Mouse (Mus musculus) forebrain, postnatal 0 days (tissue): ENCODE results near the gene Tbc1d5. TPM values are rescaled to one million over a fixed set of nuclear protein-coding genes. Genes with fewer than 3 reads are reported as not detected.

Source experiments
- ATAC-seq: fragments of 200-750 bp; cut with Nextera tagmentation; 2 replicates; pipeline ENCODE4 v1.8.0; 2017; ENCODE audit warnings: mild to moderate bottlenecking, moderate library complexity
- DNase-seq: peaks from one replicate; pipeline ENCODE4 v3.0.0-alpha.2; 2015
- H3K27ac ChIP-seq: fragments of 300-500 bp; sonication (generic); 2 replicates; pipeline ENCODE4 v1.5.1; 2014; ENCODE audit warnings: low read depth, mild to moderate bottlenecking, antibody characterized with exemption, low read length, moderate library complexity, mixed read lengths
- H3K27me3 ChIP-seq: fragments of 300-500 bp; sonication (generic); 2 replicates; pipeline ENCODE4 v1.6.1; 2014; ENCODE audit warnings: mild to moderate bottlenecking, low read length, mixed read lengths; ENCODE audit not compliant: insufficient read depth
- H3K36me3 ChIP-seq: fragments of 300-500 bp; sonication (generic); 2 replicates; pipeline ENCODE4 v1.6.1; 2014; ENCODE audit warnings: mild to moderate bottlenecking, moderate library complexity; ENCODE audit not compliant: insufficient read depth
- H3K4me1 ChIP-seq: fragments of 300-500 bp; sonication (generic); 2 replicates; pipeline ENCODE4 v1.6.1; 2014; ENCODE audit warnings: antibody characterized with exemption; ENCODE audit not compliant: insufficient read depth
- H3K4me2 ChIP-seq: fragments of 300-500 bp; sonication (generic); 2 replicates; pipeline ENCODE4 v1.6.1; 2014; ENCODE audit warnings: low read depth, mild to moderate bottlenecking, moderate library complexity
- H3K4me3 ChIP-seq: fragments of 300-500 bp; sonication (generic); 2 replicates; pipeline ENCODE4 v1.5.1; 2014; ENCODE audit warnings: low read depth, low read length, mixed read lengths
- H3K9ac ChIP-seq: fragments of 300-500 bp; sonication (generic); 2 replicates; pipeline ENCODE4 v1.6.1; 2014; ENCODE audit warnings: mild to moderate bottlenecking
- H3K9me3 ChIP-seq: fragments of 300-500 bp; sonication (generic); 2 replicates; pipeline ENCODE4 v1.6.1; 2016; ENCODE audit warnings: low read length
- CTCF ChIP-seq: sonication (generic); IDR thresholded peaks from 2 replicates; pipeline ENCODE4 v1.5.1; 2016; ENCODE audit warnings: antibody characterized with exemption, control low read depth, low read depth
- WGBS: fragments of 180-500 bp; shearing (Covaris S2); extraction: QIAGEN DNeasy Blood & Tissue Kit; methylation state at CpG from one replicate; pipeline ENCODE4 v1.1.7; 2014; 5-methylcytosine and 5-hydroxymethylcytosine counted together
- polyA plus RNA-seq: library from polyadenylated mRNA; unstranded; fragments of >200 nt; fragmentation: Nextera tagmentation; extraction: Ambion mirVana; gene quantifications from 2 replicates; pipeline ENCODE4 v1.2.1, GENCODE M21; 2015
- total RNA-seq: library from RNA; depleted of rRNA; stranded (reverse); fragments of >200 nt; gene quantifications from 2 replicates; pipeline ENCODE4 v1.2.3, GENCODE M21; 2014; rRNA removed

Gene Tbc1d5
- total RNA-seq (14.0 and 20.2 TPM in 2 replicates), polyA plus RNA-seq (5.9 and 7.3 TPM in 2 replicates)

DNA sequence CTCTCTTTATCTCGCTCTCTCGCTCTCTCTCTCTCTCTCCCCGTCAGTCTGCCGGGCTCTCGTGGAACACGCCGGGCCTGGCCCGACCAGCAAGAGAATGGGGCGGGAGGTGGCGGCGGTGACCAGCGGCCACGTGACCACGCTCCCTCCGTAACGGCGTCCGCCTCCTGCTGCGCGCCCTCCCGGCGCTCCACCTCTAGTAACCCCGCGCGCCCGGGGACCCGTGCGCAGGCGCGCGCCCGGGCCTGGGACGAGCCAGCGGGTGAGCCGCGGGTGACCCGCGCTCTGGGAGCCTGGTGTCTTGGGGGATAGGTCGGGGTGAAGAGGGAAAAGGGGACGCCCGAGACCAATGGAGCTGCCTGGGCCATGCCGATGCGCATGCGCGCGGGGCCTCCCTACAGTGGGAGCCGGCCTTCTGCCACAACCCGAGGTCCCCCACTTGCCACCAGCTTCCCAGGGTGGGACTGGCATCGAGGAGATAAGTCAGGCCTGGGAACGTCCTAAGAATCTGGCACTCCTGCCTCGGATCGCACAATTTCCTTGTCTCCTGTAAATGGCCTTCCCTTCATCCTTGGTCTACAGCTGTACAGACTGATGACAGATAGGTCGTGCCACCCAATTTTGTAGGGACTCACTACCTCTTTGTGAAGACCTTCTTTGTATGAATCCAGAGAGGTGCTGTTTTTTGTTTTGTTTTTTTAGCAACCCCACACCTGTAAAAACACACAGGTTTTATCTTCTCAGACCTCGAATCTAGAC, at the start of gene Tbc1d5:
Gene Tbc1d5, minus strand, starts transcription at position 158 of the 759 bp plus-strand sequence.
- 3% methylated on average over 53 of the region's 54 CpGs for WGBS
- Histone ChIP-seq H3K4me2 (peak within 1 kb of the TSS; percentile 68), H3K9ac (peak within 1 kb of the TSS; percentile 92), H3K9me3 (no peaks in the 10 kb centered on the region), H3K4me3 (peak within 1 kb of the TSS; percentile 75), H3K27ac (peak within 1 kb of the TSS; percentile 98), H3K4me1 (peaks cover 7% of the 10 kb centered on the region), H3K36me3 (no peaks in the 10 kb centered on the region), H3K27me3 (no peaks in the 10 kb centered on the region)
- TF ChIP-seq CTCF = no peak
- peak; percentile 90 for DNase-seq
- ATAC-seq = peak; percentile 88

DNA sequence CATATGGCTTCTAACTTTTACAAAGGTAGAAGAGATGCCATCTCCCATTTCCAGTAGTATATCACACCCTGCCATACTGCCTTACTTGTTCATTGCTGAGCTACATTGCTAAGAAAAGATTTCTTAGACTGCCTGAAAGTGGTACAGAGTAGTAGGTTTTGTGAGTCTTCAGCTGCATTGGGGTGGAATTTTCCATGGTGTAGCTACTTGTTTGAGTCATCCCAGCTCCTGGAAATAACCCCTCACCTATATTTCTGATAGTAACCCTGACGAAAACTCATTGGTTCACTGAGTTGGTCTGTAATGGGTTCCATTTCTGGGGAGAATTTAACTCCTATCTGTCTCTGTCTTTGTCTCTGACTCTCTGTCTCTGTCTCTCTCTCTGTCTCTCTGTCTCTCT, 46.9 kb upstream of the Tbc1d5 start:
- no peak overlapping the region for H3K4me2 ChIP-seq
- H3K4me3 ChIP-seq = no peak overlapping the region
- no peaks in the 10 kb centered on the region for H3K36me3 ChIP-seq
- no peak overlapping the region for H3K9ac ChIP-seq
- H3K27me3 ChIP-seq = no peaks in the 10 kb centered on the region
- no peak for TF ChIP-seq CTCF
- H3K4me1 ChIP-seq = no peaks in the 10 kb centered on the region
- no peaks in the 10 kb centered on the region for H3K9me3 ChIP-seq
- DNase-seq (no peak), ATAC-seq (no peak)
- no peak overlapping the region for H3K27ac ChIP-seq
- WGBS = 92% methylated on average over 1 of the region's 1 CpGs

DNA sequence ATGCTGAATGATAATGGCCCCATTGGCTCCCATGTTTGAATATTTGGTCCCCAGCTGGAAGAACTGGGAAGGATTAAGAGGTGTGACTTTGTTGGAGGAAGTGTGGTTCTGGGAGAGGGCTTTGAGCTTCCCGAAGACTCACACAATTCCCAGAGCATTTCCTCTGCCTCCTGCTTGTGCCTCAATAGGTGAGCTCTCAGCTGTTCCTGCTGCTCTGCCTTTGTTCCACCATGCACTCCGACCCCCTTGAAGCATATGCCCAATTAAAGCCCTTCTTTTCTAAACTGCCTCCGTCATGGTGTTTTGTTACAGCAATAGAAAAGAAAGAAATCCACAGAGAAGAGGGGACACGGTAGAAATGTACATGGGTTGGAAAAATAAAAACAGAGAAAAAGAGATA, 44.0 kb upstream of the Tbc1d5 start:
- Histone ChIP-seq H3K4me2 (no peak overlapping the region), H3K9ac (no peak overlapping the region), H3K27me3 (no peaks in the 10 kb centered on the region), H3K4me3 (no peak overlapping the region), H3K27ac (no peak overlapping the region), H3K4me1 (no peaks in the 10 kb centered on the region), H3K36me3 (no peaks in the 10 kb centered on the region), H3K9me3 (no peaks in the 10 kb centered on the region)
- no peak for TF ChIP-seq CTCF
- 5% methylated on average over 4 of the region's 4 CpGs for WGBS
- no peak for ATAC-seq
- DNase-seq = no peak

DNA sequence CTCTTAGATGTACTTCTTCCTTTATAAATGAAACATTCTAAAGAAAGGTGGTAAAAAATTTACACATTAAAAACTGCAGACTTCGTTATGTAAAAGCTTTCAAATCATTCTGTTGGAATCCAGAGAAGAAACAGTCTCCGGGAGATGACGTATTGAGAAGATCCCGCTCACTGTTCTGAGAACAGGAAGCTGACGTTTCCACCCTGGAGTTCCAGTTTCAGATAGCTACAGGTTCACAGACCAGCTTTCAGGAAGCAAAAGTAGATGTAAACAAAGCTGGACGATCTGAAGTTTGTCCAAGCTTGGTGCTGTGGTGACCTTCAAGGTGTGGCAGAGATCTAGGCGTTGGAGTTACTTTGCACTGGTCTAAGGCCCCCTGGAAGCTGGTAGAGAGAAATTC, 41.9 kb upstream of the Tbc1d5 start:
- Histone ChIP-seq H3K27me3 (no peaks in the 10 kb centered on the region), H3K4me2 (no peak overlapping the region), H3K27ac (no peak overlapping the region), H3K4me1 (no peaks in the 10 kb centered on the region), H3K9ac (no peak overlapping the region), H3K36me3 (no peaks in the 10 kb centered on the region), H3K9me3 (no peaks in the 10 kb centered on the region), H3K4me3 (no peak overlapping the region)
- TF ChIP-seq CTCF = no peak
- 87% methylated on average over 7 of the region's 7 CpGs for WGBS
- ATAC-seq (no peak), DNase-seq (no peak)

DNA sequence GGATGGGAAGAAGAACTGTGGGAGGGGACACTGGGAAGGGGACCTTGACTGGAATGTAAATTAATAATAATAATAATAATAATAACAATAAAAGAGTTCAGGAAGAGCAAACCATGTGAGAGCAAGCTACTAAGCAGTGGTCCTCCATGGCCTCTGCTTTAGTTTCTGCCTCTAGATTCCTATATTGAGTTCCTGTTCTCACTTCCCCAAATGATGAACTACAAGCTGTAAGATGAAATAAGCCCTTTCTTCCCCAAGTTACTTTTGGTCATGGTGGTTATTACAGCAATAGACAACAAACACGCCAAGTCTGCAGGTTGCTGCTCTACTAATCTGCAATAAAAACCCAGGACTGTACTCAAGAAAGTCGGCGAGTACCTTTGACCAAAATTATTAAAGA, 40.7 kb upstream of the Tbc1d5 start:
- no peak for TF ChIP-seq CTCF
- DNase-seq = no peak
- Histone ChIP-seq H3K4me1 (no peaks in the 10 kb centered on the region), H3K4me2 (no peak overlapping the region), H3K27me3 (no peaks in the 10 kb centered on the region), H3K9ac (no peak overlapping the region), H3K36me3 (no peaks in the 10 kb centered on the region), H3K27ac (no peak overlapping the region), H3K9me3 (no peaks in the 10 kb centered on the region), H3K4me3 (no peak overlapping the region)
- ATAC-seq = no peak
- WGBS = 96% methylated on average over 3 of the region's 3 CpGs

DNA sequence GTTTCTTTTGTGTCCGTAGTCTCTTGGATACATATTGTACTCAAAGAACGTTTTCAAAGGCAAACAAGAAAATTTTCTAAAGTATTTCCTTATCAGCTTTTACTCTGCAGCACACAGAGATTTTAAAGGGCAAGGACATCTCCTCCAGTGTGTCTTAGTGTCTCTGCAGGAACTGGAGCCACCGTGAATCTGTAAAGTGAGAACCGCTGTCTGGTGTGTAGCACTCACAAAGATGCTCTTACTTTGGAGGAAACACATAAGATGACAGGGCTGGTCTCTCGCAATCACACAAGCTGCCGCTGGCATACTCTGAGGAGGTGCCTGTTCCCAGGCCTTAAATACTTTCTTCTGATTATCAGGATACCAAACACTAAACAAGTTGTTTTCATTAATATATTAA, 37.3 kb upstream of the Tbc1d5 start:
- H3K4me1 ChIP-seq = no peaks in the 10 kb centered on the region
- H3K27ac ChIP-seq = no peak overlapping the region
- H3K9ac ChIP-seq = no peak overlapping the region
- H3K4me2 ChIP-seq = no peak overlapping the region
- no peaks in the 10 kb centered on the region for H3K27me3 ChIP-seq
- H3K9me3 ChIP-seq = no peaks in the 10 kb centered on the region
- no peak for TF ChIP-seq CTCF
- no peaks in the 10 kb centered on the region for H3K36me3 ChIP-seq
- DNase-seq (no peak), ATAC-seq (no peak)
- 94% methylated on average over 6 of the region's 6 CpGs for WGBS
- H3K4me3 ChIP-seq = no peak overlapping the region

DNA sequence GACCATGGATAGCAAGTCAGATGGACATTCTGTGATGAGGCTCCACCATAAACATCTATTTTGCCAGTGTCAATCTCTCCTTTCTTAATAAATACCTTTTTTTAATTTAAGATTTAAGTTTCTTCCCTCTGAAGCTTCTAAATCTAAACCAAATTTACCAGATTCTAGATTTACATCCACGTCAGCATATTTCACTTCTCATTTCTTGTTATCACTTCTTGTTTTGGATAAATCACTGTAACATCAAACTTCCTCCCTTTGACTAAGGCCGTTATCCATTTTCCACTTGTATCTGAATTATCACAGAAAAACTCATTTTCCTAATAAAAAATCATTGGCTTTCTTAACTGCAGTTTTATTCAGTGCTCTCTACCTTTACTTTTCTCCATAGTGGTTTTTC, 30.4 kb upstream of the Tbc1d5 start:
- ATAC-seq (no peak), DNase-seq (no peak)
- Histone ChIP-seq H3K27me3 (no peaks in the 10 kb centered on the region), H3K36me3 (no peaks in the 10 kb centered on the region), H3K9me3 (no peaks in the 10 kb centered on the region), H3K4me1 (no peaks in the 10 kb centered on the region), H3K4me2 (no peak overlapping the region), H3K9ac (no peak overlapping the region), H3K27ac (no peak overlapping the region), H3K4me3 (no peak overlapping the region)
- 94% methylated on average over 2 of the region's 2 CpGs for WGBS
- TF ChIP-seq CTCF = no peak
